Mouse (Mus musculus) megakaryocyte-erythroid progenitor cell, adult 5 weeks (primary cell): ENCODE results near the gene Gprc5d. TPM values are rescaled to one million over a fixed set of nuclear protein-coding genes. Genes with fewer than 3 reads are reported as not detected.

ENCODE experiments used
- polyA plus RNA-seq: library from polyadenylated mRNA; stranded (reverse); fragments of >175 nt; gene quantifications from 2 replicates; pipeline ENCODE4 v1.2.3, GENCODE M21; 2012

The Gprc5d gene
- polyA plus RNA-seq, result not detected in 2 replicates

GRCm38 (mm10) chr6:135118183-135118582 lies at the start of gene Gprc5d:
TSS of gene Gprc5d (minus strand) at chr6:135118283.

GRCm38 (mm10) chr6:135065236-135065957 lies 52.7 kb downstream of the Gprc5d start, which contains the start of gene Gprc5a:
TSS of gene Gprc5a (plus strand) at chr6:135065651.

Other genes starting within 250 kb of the Gprc5d start
- gene Gpr19, start 219.7 kb downstream of the Gprc5d start, polyA plus RNA-seq, result 4.8 and 5.4 TPM in 2 replicates
- gene Cdkn1b, start 197.9 kb downstream of the Gprc5d start, polyA plus RNA-seq, result 45.5 and 46.2 TPM in 2 replicates
- 0.16 and 0.37 TPM in 2 replicates for gene Apold1, start 136.6 kb downstream of the Gprc5d start, polyA plus RNA-seq
- gene Ddx47, start 106.7 kb downstream of the Gprc5d start, polyA plus RNA-seq, result 10.0 and 13.2 TPM in 2 replicates
- 0.21 and 0.34 TPM in 2 replicates for gene Gprc5a, start 52.6 kb downstream of the Gprc5d start, polyA plus RNA-seq
- 3.9 and 5.2 TPM in 2 replicates for gene Fam234b, start 79.7 kb upstream of the Gprc5d start, polyA plus RNA-seq
- gene Hebp1, start 79.7 kb upstream of the Gprc5d start, polyA plus RNA-seq, result 3.8 and 4.3 TPM in 2 replicates
- gene Gsg1, start 136.1 kb upstream of the Gprc5d start, polyA plus RNA-seq, result not detected in 2 replicates
- gene Pbp2, start 192.1 kb upstream of the Gprc5d start, polyA plus RNA-seq, result not detected in 2 replicates
- 1.1 TPM in 2 replicates for gene Emp1, start 244.3 kb upstream of the Gprc5d start, polyA plus RNA-seq